Mouse (Mus musculus): ENCODE results near the gene Gm42906.

The Gm42906 gene

GRCm38 (mm10) chr5:151406276-151406675 lies 21.7 kb downstream of the Gm42906 start:
- TF ChIP-seq GATA4 (IDR thresholded peaks at IDR 0.05; ENCODE audit: insufficient replicate concordance, low read length): no peak

GRCm38 (mm10) chr5:151405314-151405903 lies 22.6 kb downstream of the Gm42906 start:
- no peak for TF ChIP-seq GATA4 (IDR thresholded peaks at IDR 0.05; ENCODE audit: insufficient replicate concordance, low read length)

- TF ChIP-seq GATA4 (IDR thresholded peaks at IDR 0.05; ENCODE audit: insufficient replicate concordance, low read length): no peak
Observed at GRCm38 (mm10) chr5:151403586-151403985, 24.4 kb downstream of the Gm42906 start.

GRCm38 (mm10) chr5:151400557-151400944 lies 27.4 kb downstream of the Gm42906 start:
- TF ChIP-seq GATA4 (IDR thresholded peaks at IDR 0.05; ENCODE audit: insufficient replicate concordance, low read length): no peak

- no peak for TF ChIP-seq GATA4 (IDR thresholded peaks at IDR 0.05; ENCODE audit: insufficient replicate concordance, low read length)
Observed at GRCm38 (mm10) chr5:151399918-151400556, 27.9 kb downstream of the Gm42906 start.

GRCm38 (mm10) chr5:151396119-151396518 lies 31.8 kb downstream of the Gm42906 start:
- no peak for TF ChIP-seq GATA4 (IDR thresholded peaks at IDR 0.05; ENCODE audit: insufficient replicate concordance, low read length)

- no peak for TF ChIP-seq GATA4 (IDR thresholded peaks at IDR 0.05; ENCODE audit: insufficient replicate concordance, low read length)
Observed at GRCm38 (mm10) chr5:151394690-151395089, 33.3 kb downstream of the Gm42906 start.

GRCm38 (mm10) chr5:151393821-151394662 lies 33.9 kb downstream of the Gm42906 start:
- peak; percentile 26; the same call in 1 of the 2 replicates for TF ChIP-seq GATA4 (IDR thresholded peaks at IDR 0.05; ENCODE audit: insufficient replicate concordance, low read length)

GRCm38 (mm10) chr5:151389827-151390226 lies 38.1 kb downstream of the Gm42906 start:
- TF ChIP-seq GATA4 (IDR thresholded peaks at IDR 0.05; ENCODE audit: insufficient replicate concordance, low read length): no peak

- no peak for TF ChIP-seq GATA4 (IDR thresholded peaks at IDR 0.05; ENCODE audit: insufficient replicate concordance, low read length)
Observed at GRCm38 (mm10) chr5:151379896-151380295, 48.1 kb downstream of the Gm42906 start.

- no peak for TF ChIP-seq GATA4 (IDR thresholded peaks at IDR 0.05; ENCODE audit: insufficient replicate concordance, low read length)
Observed at GRCm38 (mm10) chr5:151379210-151379609, 48.8 kb downstream of the Gm42906 start.

GRCm38 (mm10) chr5:151376931-151377330 lies 51.0 kb downstream of the Gm42906 start:
- TF ChIP-seq GATA4 (IDR thresholded peaks at IDR 0.05; ENCODE audit: insufficient replicate concordance, low read length): no peak

- TF ChIP-seq GATA4 (IDR thresholded peaks at IDR 0.05; ENCODE audit: insufficient replicate concordance, low read length): no peak
Observed at GRCm38 (mm10) chr5:151374825-151375224, 53.1 kb downstream of the Gm42906 start.

GRCm38 (mm10) chr5:151371130-151371529 lies 56.8 kb downstream of the Gm42906 start:
- no peak for TF ChIP-seq GATA4 (IDR thresholded peaks at IDR 0.05; ENCODE audit: insufficient replicate concordance, low read length)

- no peak for TF ChIP-seq GATA4 (IDR thresholded peaks at IDR 0.05; ENCODE audit: insufficient replicate concordance, low read length)
Observed at GRCm38 (mm10) chr5:151369306-151369721, 58.6 kb downstream of the Gm42906 start.
